Mouse (Mus musculus) forebrain, embryonic 12.5 days (tissue): ENCODE measurements around the gene A030005K14Rik. TPM values are rescaled to one million over a fixed set of nuclear protein-coding genes. Genes with fewer than 3 reads are reported as not detected.

ENCODE experiments used
- ATAC-seq: fragments of 200-750 bp; cut with Nextera tagmentation; 2 replicates; pipeline ENCODE4 v1.8.0; 2017; ENCODE audit warnings: moderate TSS enrichment; ENCODE audit not compliant: low FRiP score
- H3K27ac ChIP-seq: fragments of 300-500 bp; sonication (generic); 2 replicates; pipeline ENCODE4 v1.5.1; 2016; ENCODE audit warnings: mild to moderate bottlenecking
- H3K27me3 ChIP-seq: fragments of 300-500 bp; sonication (generic); 2 replicates; pipeline ENCODE4 v1.6.1; 2016; ENCODE audit warnings: mild to moderate bottlenecking
- H3K36me3 ChIP-seq: fragments of 300-500 bp; sonication (generic); replicated peaks from 2 replicates; pipeline ENCODE4 v1.6.1; 2016; ENCODE audit warnings: mild to moderate bottlenecking
- H3K4me1 ChIP-seq: fragments of 300-500 bp; sonication (generic); 2 replicates; pipeline ENCODE4 v1.6.1; 2016
- H3K4me2 ChIP-seq: fragments of 300-500 bp; sonication (generic); 2 replicates; pipeline ENCODE4 v1.6.1; 2016; ENCODE audit warnings: mild to moderate bottlenecking, moderate library complexity
- H3K4me3 ChIP-seq: fragments of 300-500 bp; sonication (generic); replicated peaks from 2 replicates; pipeline ENCODE4 v1.5.1; 2016; ENCODE audit warnings: mild to moderate bottlenecking
- H3K9ac ChIP-seq: fragments of 300-500 bp; sonication (generic); 2 replicates; pipeline ENCODE4 v1.6.1; 2016; ENCODE audit warnings: mild to moderate bottlenecking
- H3K9me3 ChIP-seq: fragments of 300-500 bp; sonication (generic); 2 replicates; pipeline ENCODE4 v1.6.1; 2016
- WGBS: fragments of 180-500 bp; shearing (Covaris S2); methylation state at CpG from one replicate; pipeline ENCODE4 v1.1.7; 2016; 5-methylcytosine and 5-hydroxymethylcytosine counted together
- polyA plus RNA-seq: library from polyadenylated mRNA; unstranded; fragments of >200 nt; fragmentation: Nextera tagmentation; extraction: Ambion mirVana; gene quantifications from 2 replicates; pipeline ENCODE4 v1.2.1, GENCODE M21; 2016

A030005K14Rik gene
- polyA plus RNA-seq, 1 experiment from 2014 or later = not detected

DNA sequence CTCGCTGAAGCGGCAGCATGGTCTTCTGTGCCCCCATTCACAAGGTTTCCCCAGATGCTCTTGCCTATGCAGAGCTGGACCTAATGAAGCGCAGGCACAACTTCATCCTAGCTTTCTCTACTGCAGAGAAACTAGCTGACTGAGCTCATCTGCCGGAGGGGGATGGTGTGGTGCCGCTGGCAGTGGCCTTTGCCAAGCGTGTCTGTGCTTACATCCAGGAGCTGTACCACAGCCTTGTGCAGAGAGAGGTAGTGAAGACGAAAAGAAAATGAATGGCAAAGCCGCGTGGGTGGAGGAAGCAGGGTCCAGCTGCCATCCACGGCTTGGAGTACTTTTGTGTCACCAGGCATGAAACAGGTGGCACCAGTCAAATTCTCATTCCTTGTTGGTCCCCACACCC lies 8.0 kb upstream of the A030005K14Rik start:
- ATAC-seq = no peak
- Histone ChIP-seq H3K4me2 (no peak overlapping the region), H3K27ac (no peak overlapping the region), H3K9me3 (no peaks in the 10 kb centered on the region), H3K9ac (no peak overlapping the region), H3K27me3 (no peaks in the 10 kb centered on the region), H3K36me3 (no peaks in the 10 kb centered on the region), H3K4me1 (no peaks in the 10 kb centered on the region), H3K4me3 (no peak overlapping the region)
- 90% methylated on average over 10 of the region's 10 CpGs for WGBS

DNA sequence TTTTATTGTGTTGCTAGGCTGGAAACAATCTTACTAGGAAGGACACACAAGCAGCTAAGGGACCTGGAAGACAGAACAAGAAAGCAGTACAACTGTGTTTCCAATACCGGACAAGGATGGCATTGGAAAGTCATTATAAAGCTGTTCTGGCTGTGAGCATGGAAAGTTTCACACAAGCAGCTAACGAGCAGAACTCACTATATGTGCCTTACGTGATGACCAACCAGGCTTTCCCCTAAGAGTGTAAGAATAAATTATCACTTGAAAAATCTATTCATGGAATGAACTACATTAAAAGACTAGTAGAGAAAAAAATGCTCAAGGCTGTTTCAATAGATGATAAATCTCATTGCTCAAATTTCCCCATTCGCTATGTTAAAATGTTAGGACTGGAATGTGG lies 7.4 kb upstream of the A030005K14Rik start:
- Histone ChIP-seq H3K4me3 (no peak overlapping the region), H3K9ac (no peak overlapping the region), H3K9me3 (no peaks in the 10 kb centered on the region), H3K4me1 (no peaks in the 10 kb centered on the region), H3K27ac (no peak overlapping the region), H3K27me3 (no peaks in the 10 kb centered on the region), H3K4me2 (no peak overlapping the region), H3K36me3 (no peaks in the 10 kb centered on the region)
- no peak for ATAC-seq
- 76% methylated on average over 4 of the region's 4 CpGs for WGBS

DNA sequence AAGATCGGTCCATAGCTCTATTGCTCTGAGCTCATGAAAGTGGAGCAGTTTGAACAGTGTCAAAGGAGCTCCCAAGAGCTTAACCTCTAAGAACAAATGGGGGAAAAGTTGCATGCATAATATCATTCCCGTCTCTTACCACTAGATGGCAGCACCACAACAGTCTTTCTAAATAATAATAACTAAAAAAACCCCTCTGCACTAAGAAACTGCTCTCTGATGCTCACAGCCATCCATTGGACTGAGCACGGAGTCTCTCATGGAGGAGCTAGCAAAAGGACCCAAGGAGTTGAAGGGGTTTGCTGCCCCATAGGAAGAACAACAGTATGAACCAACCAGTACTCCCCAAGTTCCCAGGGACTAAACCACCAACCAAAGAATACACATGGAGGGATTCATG lies 5.7 kb upstream of the A030005K14Rik start:
- 27% methylated on average over 3 of the region's 3 CpGs for WGBS
- Histone ChIP-seq H3K27ac (no peak overlapping the region), H3K4me1 (no peaks in the 10 kb centered on the region), H3K4me2 (no peak overlapping the region), H3K27me3 (no peaks in the 10 kb centered on the region), H3K36me3 (no peaks in the 10 kb centered on the region), H3K9me3 (no peaks in the 10 kb centered on the region), H3K4me3 (no peak overlapping the region), H3K9ac (no peak overlapping the region)
- ATAC-seq = no peak

DNA sequence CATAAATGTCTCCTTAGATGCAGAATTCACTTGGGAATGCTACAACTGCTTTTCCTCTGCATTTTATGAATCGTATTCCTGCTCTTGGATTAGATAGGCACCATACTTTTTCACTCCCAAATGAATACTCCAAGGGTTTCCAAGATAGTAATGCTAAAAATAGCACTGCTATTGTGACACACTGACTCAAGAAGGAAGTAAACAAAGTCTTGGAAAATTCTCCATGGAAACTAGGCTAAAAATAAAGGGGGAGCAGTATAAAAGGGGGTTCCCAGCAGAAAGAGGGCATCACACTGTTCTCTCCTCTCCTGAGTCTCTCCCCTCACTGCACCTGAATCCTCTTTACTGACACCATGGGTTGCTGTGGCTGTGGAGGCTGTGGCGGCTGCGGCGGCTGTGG lies 1.5 kb upstream of the A030005K14Rik start, which contains the start of gene Krtap28-13:
Gene Krtap28-13 (plus strand): TSS at position 288 of the 400 bp plus-strand sequence.
- H3K27me3 ChIP-seq = no peaks in the 10 kb centered on the region
- no peak within 1 kb of the TSS for H3K9ac ChIP-seq
- H3K4me2 ChIP-seq = no peak within 1 kb of the TSS
- no peaks in the 10 kb centered on the region for H3K4me1 ChIP-seq
- ATAC-seq = no peak
- no peaks in the 10 kb centered on the region for H3K36me3 ChIP-seq
- H3K27ac ChIP-seq = no peak within 1 kb of the TSS
- H3K4me3 ChIP-seq = no peak within 1 kb of the TSS
- no peaks in the 10 kb centered on the region for H3K9me3 ChIP-seq
- WGBS = 96% methylated on average over 4 of the region's 4 CpGs

DNA sequence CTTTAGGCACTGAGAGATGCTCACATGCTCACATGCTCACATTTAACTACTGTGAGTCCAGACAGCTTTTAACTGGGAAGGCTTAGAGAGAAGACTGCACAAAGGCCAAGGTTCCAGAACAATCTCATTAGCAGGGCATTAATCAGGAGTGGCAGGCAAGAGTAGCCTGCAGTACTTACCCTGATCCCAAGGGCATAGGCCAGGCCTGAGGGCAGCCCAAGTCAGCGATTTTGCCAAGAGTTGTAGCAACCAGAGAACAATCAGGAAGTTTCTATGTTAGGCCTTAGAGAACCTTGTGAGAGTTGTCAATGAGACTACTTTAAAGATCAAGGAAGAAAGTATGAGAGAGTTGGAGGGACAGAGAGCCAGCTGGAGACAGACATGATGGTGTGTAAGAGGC lies 697 bp downstream of the A030005K14Rik start:
- Histone ChIP-seq H3K4me3 (no peak overlapping the region), H3K9ac (no peak overlapping the region), H3K27me3 (no peaks in the 10 kb centered on the region), H3K27ac (no peak overlapping the region), H3K4me1 (no peaks in the 10 kb centered on the region), H3K4me2 (no peak overlapping the region), H3K36me3 (no peaks in the 10 kb centered on the region), H3K9me3 (no peaks in the 10 kb centered on the region)
- ATAC-seq = no peak
- 78% methylated on average over 1 of the region's 1 CpGs for WGBS

DNA sequence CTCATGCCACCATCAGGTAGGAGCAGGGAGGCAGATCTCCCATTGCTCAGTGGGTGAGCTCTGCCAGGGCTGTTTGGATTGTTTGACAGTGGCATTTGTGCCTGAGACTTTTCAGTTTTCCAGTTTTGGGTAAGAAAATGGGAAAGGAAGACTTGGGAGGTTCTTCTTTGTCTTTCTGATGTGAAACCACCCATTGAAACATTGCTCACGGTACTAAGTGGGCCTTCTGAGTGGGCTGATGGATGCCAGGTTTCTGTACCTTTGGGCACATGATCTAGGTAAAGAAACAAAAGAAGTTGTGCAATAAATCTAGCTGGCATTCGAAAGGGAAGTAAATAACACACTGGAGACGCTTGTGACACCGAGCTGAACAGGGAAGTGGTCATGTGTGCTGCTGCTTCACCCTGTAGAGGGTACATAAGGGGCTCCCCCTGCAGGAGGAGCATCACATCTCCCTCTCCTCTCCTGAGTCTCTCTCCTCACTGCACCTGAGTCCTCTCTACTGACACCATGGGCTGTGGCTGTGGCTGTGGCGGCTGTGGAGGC lies 14.2 kb downstream of the A030005K14Rik start, which contains the start of gene Gm47969:
Gene Gm47969 (plus strand): TSS at position 51 of the 546 bp plus-strand sequence.
- Histone ChIP-seq H3K36me3 (no peaks in the 10 kb centered on the region), H3K4me3 (no peak within 1 kb of the TSS), H3K4me1 (no peaks in the 10 kb centered on the region), H3K27ac (no peak within 1 kb of the TSS), H3K9ac (no peak within 1 kb of the TSS), H3K4me2 (no peak within 1 kb of the TSS), H3K27me3 (0 out of 2 replicates have a peak, but pooled peaks cover 3% of the 10 kb centered on the region), H3K9me3 (no peaks in the 10 kb centered on the region)
- 96% methylated on average over 5 of the region's 5 CpGs for WGBS
- ATAC-seq = no peak

DNA sequence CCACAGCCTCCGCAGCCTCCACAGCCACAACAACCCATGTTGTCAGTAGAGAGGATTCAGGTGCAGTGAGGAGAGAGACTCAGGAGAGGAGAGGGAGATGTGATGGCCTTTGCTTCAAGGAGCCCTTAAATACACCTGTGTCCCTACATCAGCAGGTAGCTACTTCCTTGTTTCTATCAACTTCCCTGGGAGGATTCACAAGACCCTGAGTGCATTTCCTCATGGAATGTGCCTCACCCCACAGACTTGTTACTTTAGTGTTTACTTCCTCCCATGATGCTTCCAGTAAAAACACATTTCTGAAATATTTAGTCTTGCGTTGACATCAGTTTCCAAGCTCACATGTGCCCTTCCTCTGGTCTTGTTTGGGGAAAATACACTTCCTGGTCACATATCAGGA lies 16.8 kb downstream of the A030005K14Rik start, which contains the start of gene Krtap28-10:
Gene Krtap28-10 (minus strand): TSS at position 101 of the 400 bp plus-strand sequence.
- no peaks in the 10 kb centered on the region for H3K36me3 ChIP-seq
- H3K9ac ChIP-seq = no peak within 1 kb of the TSS
- no peaks in the 10 kb centered on the region for H3K9me3 ChIP-seq
- 0 out of 2 replicates have a peak, but pooled peaks cover 3% of the 10 kb centered on the region for H3K27me3 ChIP-seq
- peaks cover 5% of the 10 kb centered on the region; the same call in 1 of the 2 replicates for H3K4me1 ChIP-seq
- H3K27ac ChIP-seq = no peak within 1 kb of the TSS
- H3K4me2 ChIP-seq = no peak within 1 kb of the TSS
- H3K4me3 ChIP-seq = no peak within 1 kb of the TSS
- 87% methylated on average over 2 of the region's 2 CpGs for WGBS
- ATAC-seq = no peak

DNA sequence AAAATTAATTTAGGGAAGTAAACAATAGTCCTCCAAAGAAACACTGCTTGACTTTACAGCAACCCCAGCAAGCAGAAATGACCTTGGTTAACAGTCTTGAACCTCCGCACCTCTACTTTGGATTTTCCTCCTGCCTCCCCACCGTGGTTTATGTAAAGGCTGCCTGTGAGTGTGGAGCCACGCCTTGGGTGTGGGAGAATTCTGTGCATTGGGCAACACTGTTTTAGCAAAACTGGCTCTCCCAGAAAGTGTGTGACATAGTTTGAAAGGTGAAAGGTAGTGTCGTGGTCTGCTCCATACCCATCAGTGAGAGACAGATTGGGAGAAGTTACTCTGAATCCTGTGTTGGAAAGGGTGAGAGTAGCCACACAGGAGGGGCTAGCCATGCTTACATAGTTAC lies 20.1 kb downstream of the A030005K14Rik start:
- H3K27ac ChIP-seq = no peak overlapping the region
- no peaks in the 10 kb centered on the region for H3K36me3 ChIP-seq
- H3K4me1 ChIP-seq = peaks cover 5% of the 10 kb centered on the region; the same call in 1 of the 2 replicates
- H3K9ac ChIP-seq = no peak overlapping the region
- 78% methylated on average over 4 of the region's 4 CpGs for WGBS
- no peaks in the 10 kb centered on the region for H3K9me3 ChIP-seq
- H3K27me3 ChIP-seq = 0 out of 2 replicates have a peak, but pooled peaks cover 3% of the 10 kb centered on the region
- no peak overlapping the region for H3K4me3 ChIP-seq
- H3K4me2 ChIP-seq = no peak overlapping the region
- ATAC-seq = no peak

DNA sequence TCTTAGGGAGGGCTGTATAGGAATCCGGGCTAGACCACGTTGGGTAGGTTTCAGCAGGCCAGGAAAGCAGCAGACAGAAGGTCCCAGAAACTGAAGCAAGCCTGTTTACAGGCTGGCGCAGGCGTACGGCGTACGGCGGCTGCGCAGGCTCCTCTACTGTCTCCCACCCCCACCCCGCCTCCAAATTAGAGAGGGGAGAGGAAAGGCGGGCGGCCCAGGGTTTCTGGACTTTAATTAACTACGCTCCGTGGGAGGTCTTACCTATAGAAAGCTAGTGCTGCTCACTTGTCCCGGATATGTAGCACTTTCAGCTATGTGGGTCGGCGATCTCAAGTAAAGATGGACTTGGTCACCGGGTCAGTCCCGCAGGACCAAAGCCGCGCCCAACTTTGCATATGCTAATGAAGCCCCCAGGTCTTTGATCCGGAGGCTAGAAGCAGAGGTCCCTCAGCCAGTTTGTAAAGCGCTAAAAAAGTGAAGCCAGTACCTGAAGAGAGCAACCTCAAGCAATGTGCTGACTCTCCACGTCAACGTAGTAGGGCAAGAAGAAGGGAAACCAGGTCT lies 21.0 kb downstream of the A030005K14Rik start, which contains the start of gene Slc19a3:
Gene Slc19a3 (minus strand): TSS at position 340 of the 564 bp plus-strand sequence.
- no peaks in the 10 kb centered on the region for H3K36me3 ChIP-seq
- ATAC-seq = peak; percentile 90
- H3K9me3 ChIP-seq = no peaks in the 10 kb centered on the region
- H3K27ac ChIP-seq = no peak within 1 kb of the TSS
- peaks cover 5% of the 10 kb centered on the region; the same call in 1 of the 2 replicates for H3K4me1 ChIP-seq
- under 1% methylated on average over 25 of the region's 25 CpGs for WGBS
- peak within 1 kb of the TSS; percentile 45 for H3K4me3 ChIP-seq
- 0 out of 2 replicates have a peak, but pooled peaks cover 3% of the 10 kb centered on the region for H3K27me3 ChIP-seq
- peak within 1 kb of the TSS; percentile 64 for H3K4me2 ChIP-seq
- H3K9ac ChIP-seq = peak within 1 kb of the TSS; percentile 42

DNA sequence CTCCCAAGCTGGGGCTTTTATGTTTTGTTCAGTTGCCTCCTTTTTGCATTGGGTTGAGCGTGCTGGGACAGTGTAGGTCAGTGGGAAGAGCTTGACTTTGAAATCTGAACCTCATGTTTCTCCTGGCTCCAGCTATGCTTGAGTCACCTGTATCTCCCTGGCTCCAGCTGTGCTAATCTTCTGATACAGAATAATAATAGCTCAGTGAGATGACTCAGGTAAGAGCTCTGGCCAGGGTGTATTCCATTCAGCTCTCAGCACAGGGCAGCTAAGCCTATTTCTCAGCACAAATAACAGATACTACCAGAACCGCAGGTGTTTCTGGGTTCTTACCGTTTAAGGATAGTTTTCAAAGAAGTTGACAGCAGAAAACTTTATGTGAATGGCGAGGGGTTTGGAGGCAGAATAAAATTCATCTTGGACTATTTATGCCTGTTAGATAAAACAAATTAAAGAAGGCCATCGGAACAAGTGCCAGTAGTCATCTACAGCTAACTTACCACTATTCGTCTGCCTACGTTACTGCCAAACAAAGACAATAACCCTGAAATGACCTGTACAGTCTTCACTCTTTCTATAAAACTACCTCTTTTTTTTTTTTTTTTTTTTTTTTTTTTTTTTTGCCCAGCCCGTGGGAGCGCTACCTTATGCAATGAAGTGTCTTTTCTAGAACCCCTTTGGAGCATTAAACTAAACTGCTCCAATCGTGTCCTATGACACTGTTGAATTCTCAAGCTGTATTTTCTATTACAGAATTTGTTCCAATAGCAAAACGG lies 22.1 kb downstream of the A030005K14Rik start:
- no peaks in the 10 kb centered on the region for H3K36me3 ChIP-seq
- no peak overlapping the region for H3K9ac ChIP-seq
- no peak overlapping the region for H3K4me3 ChIP-seq
- ATAC-seq = no peak
- H3K27ac ChIP-seq = no peak overlapping the region
- 63% methylated on average over 11 of the region's 11 CpGs for WGBS
- H3K4me2 ChIP-seq = no peak overlapping the region
- H3K27me3 ChIP-seq = no peaks in the 10 kb centered on the region
- H3K9me3 ChIP-seq = no peaks in the 10 kb centered on the region
- H3K4me1 ChIP-seq = peaks cover 5% of the 10 kb centered on the region; the same call in 1 of the 2 replicates

DNA sequence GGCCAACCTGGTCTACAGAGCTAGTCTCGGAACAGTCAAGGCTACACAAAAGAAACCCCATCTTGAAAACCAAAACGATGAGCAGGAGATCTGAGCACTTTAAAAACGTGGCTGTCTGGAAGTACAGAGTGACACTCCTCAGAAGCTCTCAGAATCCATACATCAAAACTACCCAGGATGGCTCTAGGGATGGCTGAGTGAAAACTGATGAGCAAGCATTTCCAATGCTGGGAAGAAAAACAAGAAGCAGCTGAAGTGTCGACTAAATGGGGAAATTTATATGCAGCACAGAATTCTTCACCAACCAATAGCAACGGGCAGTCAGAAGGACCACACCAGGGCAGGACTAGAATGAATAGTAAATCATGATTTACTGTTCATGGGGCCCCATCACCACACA lies 24.7 kb downstream of the A030005K14Rik start:
- H3K4me2 ChIP-seq = no peak overlapping the region
- H3K4me1 ChIP-seq = peaks cover 5% of the 10 kb centered on the region; the same call in 1 of the 2 replicates
- no peak overlapping the region for H3K4me3 ChIP-seq
- no peak overlapping the region for H3K9ac ChIP-seq
- H3K9me3 ChIP-seq = no peaks in the 10 kb centered on the region
- 68% methylated on average over 5 of the region's 5 CpGs for WGBS
- no peaks in the 10 kb centered on the region for H3K36me3 ChIP-seq
- no peak for ATAC-seq
- no peaks in the 10 kb centered on the region for H3K27me3 ChIP-seq
- H3K27ac ChIP-seq = no peak overlapping the region

DNA sequence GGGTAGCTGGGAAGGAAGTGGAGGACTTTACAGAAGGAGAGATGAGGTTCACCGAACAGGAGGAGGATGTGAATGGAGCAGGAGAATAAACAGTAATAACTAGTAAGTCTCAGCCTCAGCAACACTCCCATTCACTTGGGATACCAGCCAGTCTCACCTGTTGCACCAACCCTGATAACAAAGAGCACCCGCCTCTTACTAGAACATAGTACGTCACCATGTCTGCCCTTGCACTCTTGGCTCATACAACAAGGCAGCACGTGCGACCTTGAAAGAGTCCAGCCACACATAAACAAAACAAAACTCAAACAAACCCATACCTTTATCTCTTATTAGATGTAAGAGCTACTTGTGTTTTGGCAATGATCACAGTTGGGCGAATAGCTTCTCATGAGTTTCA lies 26.7 kb downstream of the A030005K14Rik start:
- H3K9me3 ChIP-seq = no peaks in the 10 kb centered on the region
- no peak overlapping the region for H3K4me2 ChIP-seq
- H3K4me3 ChIP-seq = no peak overlapping the region
- no peaks in the 10 kb centered on the region for H3K27me3 ChIP-seq
- H3K9ac ChIP-seq = no peak overlapping the region
- H3K36me3 ChIP-seq = no peaks in the 10 kb centered on the region
- no peak for ATAC-seq
- 93% methylated on average over 6 of the region's 6 CpGs for WGBS
- H3K27ac ChIP-seq = no peak overlapping the region
- no peaks in the 10 kb centered on the region for H3K4me1 ChIP-seq
